Mouse (Mus musculus): ENCODE data around the gene Rpl18a. TPM values are rescaled to one million over a fixed set of nuclear protein-coding genes. Genes with fewer than 3 reads are reported as not detected.

The Rpl18a gene
- total and polyA plus RNA-seq, 2 experiments = 318 to 2,350 TPM

DNA sequence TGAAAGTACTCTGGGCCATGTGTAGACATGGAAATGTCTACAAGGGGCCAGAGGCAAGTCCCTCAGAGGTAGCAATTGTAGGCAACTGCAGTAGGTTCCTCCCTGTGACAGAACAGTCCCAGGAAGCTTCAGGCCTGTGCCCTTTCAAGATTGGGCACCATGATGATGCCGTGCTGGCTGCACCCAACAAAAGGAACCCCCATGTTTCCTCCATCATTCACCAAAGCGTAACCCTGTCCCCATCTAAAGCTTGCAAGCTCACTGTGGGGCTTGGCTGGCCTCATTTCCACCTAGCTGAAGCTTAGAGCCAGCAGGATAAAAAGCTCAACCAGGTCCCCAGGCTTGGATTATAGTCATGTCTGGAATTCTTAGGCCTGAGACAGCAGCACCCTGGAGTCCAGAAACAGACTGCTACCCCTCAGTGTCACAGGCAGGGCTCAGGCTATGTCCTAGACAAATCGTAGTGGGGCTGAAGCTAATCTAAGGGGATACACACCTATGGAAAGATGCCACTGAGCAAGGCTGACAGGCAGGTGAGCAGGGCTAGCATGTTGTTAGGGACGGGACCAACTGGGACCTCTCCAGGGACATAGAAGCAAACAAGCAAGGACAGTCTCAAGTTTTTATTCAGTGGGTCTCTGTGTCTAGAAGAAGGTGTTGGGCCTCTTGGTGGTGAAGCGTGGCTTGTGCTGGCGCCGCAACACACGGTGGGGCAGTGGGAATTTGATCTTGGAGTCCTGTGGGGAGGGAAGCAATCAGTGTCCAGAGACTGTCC is 2.3 kb downstream of the Rpl18a start:
- Histone ChIP-seq H3K4me3 (ENCODE audit: insufficient read depth, low read depth, low read length) (no peak overlapping the region), H3K27ac (replicated peaks; ENCODE audit: insufficient read depth, low read depth, low read length) (no peak overlapping the region), H3K79me2 (ENCODE audit: control insufficient read depth, insufficient read depth, low read length) (peaks cover 10% of the 10 kb centered on the region; the same call in 1 of the 2 replicates), H3K4me1 (ENCODE audit: control insufficient read depth, insufficient read depth, low read length) (peaks cover 5% of the 10 kb centered on the region), H3K9ac (ENCODE audit: low read depth, low read length) (no peak overlapping the region), H3K36me3 (ENCODE audit: control insufficient read depth, insufficient read depth, low read length) (peaks cover 13% of the 10 kb centered on the region), H3K27me3 (ENCODE audit: control insufficient read depth, insufficient read depth, low read length) (peaks cover 6% of the 10 kb centered on the region; the same call in 1 of the 2 replicates)
- WGBS = 93% methylated on average over 8 of the region's 8 CpGs
- no peak for TF ChIP-seq CTCF (IDR thresholded peaks at IDR 0.05; ENCODE audit: low read depth, low read length)
- no peak for DNase-seq (ENCODE audit: extremely low read depth, low read depth, low spot score)

DNA sequence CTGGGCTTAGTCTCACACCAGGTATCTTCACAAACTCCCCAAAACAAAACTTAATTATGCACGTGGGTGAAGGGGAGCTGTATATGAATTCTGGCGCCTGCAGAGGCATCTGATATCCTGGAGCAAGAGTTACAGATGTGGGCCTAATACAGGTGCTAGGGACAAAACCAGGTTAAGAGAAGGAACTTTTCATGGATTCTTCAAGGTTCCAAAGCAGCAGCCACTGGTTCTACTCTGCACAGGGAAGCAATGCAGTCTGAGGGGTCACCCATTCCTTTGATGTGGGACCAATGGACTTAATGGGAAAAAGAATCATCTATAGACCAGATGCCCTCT is 2.9 kb downstream of the Rpl18a start:
- Histone ChIP-seq H3K4me3 (ENCODE audit: insufficient read depth, low read depth, low read length) (no peak overlapping the region), H3K79me2 (ENCODE audit: control insufficient read depth, insufficient read depth, low read length) (peaks cover 10% of the 10 kb centered on the region; the same call in 1 of the 2 replicates), H3K9ac (ENCODE audit: low read depth, low read length) (no peak overlapping the region), H3K4me1 (ENCODE audit: control insufficient read depth, insufficient read depth, low read length) (peaks cover 5% of the 10 kb centered on the region), H3K36me3 (ENCODE audit: control insufficient read depth, insufficient read depth, low read length) (peaks cover 13% of the 10 kb centered on the region), H3K27ac (replicated peaks; ENCODE audit: insufficient read depth, low read depth, low read length) (no peak overlapping the region), H3K27me3 (ENCODE audit: control insufficient read depth, insufficient read depth, low read length) (peaks cover 6% of the 10 kb centered on the region; the same call in 1 of the 2 replicates)
- DNase-seq (ENCODE audit: extremely low read depth, low read depth, low spot score) = no peak
- TF ChIP-seq CTCF (IDR thresholded peaks at IDR 0.05; ENCODE audit: low read depth, low read length) (no peak), POLR2A (IDR thresholded peaks at IDR 0.05; ENCODE audit: extremely low read depth, insufficient read depth, low read length) (no peak)
- 84% methylated on average over 2 of the region's 2 CpGs for WGBS

DNA sequence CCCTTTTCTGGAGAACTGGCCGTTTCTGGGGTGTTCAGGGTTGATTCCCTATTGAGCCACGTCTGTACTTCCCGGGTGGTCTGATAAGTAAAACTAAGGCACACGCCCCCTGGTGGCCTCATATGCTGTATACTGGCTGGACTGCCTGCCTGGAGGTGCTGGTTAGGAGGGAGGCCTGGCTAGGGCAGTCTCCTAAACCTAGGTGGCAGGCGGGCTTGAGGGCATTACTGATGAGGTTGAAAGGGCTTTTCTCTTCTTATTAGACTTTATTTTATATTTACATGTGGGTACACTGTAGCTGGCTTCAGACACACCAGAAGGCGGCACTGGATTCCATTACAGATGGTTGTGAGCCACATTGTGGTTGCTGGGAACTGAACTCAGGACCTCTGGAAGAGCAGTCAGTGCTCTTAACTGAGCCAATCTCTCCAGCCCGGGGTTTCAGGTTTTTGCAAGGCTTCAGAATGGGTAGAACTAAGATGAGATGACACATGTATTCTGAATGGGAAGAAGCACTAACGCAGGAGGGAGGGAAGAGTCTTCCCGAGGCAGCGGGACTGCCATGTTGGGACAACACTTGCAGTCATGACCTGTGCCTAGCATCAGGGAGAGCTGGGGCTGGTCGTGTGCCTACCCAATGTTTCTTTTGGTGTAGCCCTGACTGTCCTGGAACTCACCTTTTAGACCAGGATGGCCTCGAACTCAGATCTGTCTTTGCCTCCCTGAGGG is 3.4 kb downstream of the Rpl18a start:
- WGBS = 55% methylated on average over 12 of the region's 12 CpGs
- no peak overlapping the region for H3K9ac ChIP-seq (ENCODE audit: low read depth, low read length)
- H3K36me3 ChIP-seq (ENCODE audit: control insufficient read depth, insufficient read depth, low read length) = peaks cover 13% of the 10 kb centered on the region
- H3K27ac ChIP-seq (replicated peaks; ENCODE audit: insufficient read depth, low read depth, low read length) = no peak overlapping the region
- peaks cover 5% of the 10 kb centered on the region for H3K4me1 ChIP-seq (ENCODE audit: control insufficient read depth, insufficient read depth, low read length)
- peak; percentile 42 for DNase-seq (ENCODE audit: extremely low read depth, low read depth, low spot score)
- H3K79me2 ChIP-seq (ENCODE audit: control insufficient read depth, insufficient read depth, low read length) = peaks cover 10% of the 10 kb centered on the region; the same call in 1 of the 2 replicates
- peaks cover 6% of the 10 kb centered on the region; the same call in 1 of the 2 replicates for H3K27me3 ChIP-seq (ENCODE audit: control insufficient read depth, insufficient read depth, low read length)
- H3K4me3 ChIP-seq (ENCODE audit: insufficient read depth, low read depth, low read length) = no peak overlapping the region
- TF ChIP-seq CTCF (IDR thresholded peaks at IDR 0.05; ENCODE audit: low read depth, low read length) = peak; percentile 82
- no peak for TF ChIP-seq POLR2A (IDR thresholded peaks at IDR 0.05; ENCODE audit: extremely low read depth, insufficient read depth, low read length)

DNA sequence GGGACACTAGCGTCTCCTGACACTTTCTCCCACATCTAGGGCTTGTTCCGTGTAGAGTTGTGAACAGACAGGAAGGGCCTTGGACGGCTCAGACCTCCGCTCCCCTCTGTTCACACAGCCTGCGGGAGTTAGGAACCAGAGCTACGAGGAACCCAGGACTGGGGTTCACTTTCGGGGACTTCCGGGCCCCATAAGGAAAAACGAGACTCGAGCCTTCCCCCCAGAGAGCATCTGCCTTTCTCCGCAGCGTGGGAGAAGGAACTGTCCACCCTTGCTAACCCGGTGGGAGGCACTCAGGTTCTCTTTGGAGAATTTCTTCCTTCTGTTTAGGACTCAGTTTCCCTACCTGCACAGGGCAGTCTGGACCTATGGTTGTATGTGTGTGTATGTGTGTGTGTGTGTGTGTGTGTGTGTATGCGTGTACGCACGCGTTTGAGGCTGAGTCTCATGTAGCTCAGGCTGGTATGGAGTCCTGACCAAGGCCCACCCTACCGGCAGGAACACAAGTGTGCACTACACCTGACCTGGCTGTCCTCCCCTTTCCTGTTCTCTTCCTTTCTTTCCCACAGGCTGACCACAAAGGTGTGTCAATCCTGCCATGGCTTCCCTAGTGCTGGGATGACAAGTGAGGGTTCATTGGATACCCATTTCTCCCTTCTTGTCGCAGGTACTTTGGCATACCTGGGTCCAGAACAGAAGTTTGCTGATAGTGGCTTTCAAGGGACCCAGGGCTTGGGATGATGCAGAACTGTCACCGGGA is 4.1 kb downstream of the Rpl18a start:
- peaks cover 6% of the 10 kb centered on the region; the same call in 1 of the 2 replicates for H3K27me3 ChIP-seq (ENCODE audit: control insufficient read depth, insufficient read depth, low read length)
- no peak overlapping the region for H3K27ac ChIP-seq (replicated peaks; ENCODE audit: insufficient read depth, low read depth, low read length)
- H3K79me2 ChIP-seq (ENCODE audit: control insufficient read depth, insufficient read depth, low read length) = peaks cover 10% of the 10 kb centered on the region; the same call in 1 of the 2 replicates
- 39% methylated on average over 20 of the region's 20 CpGs for WGBS
- peaks cover 13% of the 10 kb centered on the region for H3K36me3 ChIP-seq (ENCODE audit: control insufficient read depth, insufficient read depth, low read length)
- H3K9ac ChIP-seq (ENCODE audit: low read depth, low read length) = no peak overlapping the region
- no peak overlapping the region for H3K4me3 ChIP-seq (ENCODE audit: insufficient read depth, low read depth, low read length)
- no peak for DNase-seq (ENCODE audit: extremely low read depth, low read depth, low spot score)
- H3K4me1 ChIP-seq (ENCODE audit: control insufficient read depth, insufficient read depth, low read length) = peaks cover 4% of the 10 kb centered on the region
- TF ChIP-seq CTCF (IDR thresholded peaks at IDR 0.05; ENCODE audit: low read depth, low read length) (no peak), POLR2A (IDR thresholded peaks at IDR 0.05; ENCODE audit: extremely low read depth, insufficient read depth, low read length) (no peak)

DNA sequence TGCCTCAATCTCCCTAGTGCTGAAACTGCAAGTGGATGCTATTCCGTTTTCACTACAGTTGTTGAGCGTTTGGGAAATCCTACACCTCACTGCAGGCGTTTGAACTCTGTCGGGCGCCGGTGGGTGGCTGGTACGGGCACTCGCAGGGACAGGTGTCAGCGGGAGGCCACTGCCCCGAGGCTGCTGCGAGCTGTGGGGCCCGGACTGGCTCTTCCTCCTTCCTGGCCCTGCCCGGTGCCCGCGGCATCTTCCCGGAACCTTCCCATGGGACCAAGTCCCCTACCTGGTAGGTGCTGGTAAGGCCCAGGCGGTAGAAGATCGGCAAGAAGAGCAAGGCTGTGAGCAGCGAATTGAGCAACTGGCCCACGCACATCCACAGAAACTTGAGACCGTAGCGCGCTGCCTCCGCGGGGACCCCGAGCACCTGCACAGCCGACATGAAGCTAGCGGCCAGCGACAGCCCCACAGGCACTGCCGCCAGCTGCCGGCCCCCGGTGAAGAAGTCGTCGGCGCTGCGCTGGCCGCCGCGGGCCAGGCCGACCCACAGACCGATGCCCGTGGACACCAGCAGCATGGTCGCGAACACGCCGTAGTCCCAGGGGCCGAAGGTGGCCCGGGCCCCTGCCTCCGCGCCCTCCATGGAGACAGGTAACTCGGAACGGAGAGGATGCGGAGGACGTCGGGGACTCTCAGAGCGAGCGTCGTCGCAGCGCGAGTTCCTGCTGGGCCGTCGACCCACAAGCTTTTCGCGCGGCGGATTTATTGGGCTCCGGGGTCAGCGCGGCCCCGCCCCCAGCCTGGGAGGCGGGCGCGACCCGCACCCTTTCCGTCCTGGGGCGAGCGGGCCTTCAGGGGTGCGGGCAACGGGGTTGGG is 5.0 kb downstream of the Rpl18a start, which contains the start of gene Slc5a5:
Gene Slc5a5, minus strand, starts transcription at position 736 of the 874 bp plus-strand sequence.
- TF ChIP-seq CTCF (IDR thresholded peaks at IDR 0.05; ENCODE audit: low read depth, low read length) (no peak), POLR2A (IDR thresholded peaks at IDR 0.05; ENCODE audit: extremely low read depth, insufficient read depth, low read length) (no peak)
- Histone ChIP-seq H3K79me2 (ENCODE audit: control insufficient read depth, insufficient read depth, low read length) (peaks cover 10% of the 10 kb centered on the region; the same call in 1 of the 2 replicates), H3K36me3 (ENCODE audit: control insufficient read depth, insufficient read depth, low read length) (peaks cover 13% of the 10 kb centered on the region), H3K9ac (ENCODE audit: low read depth, low read length) (no peak within 1 kb of the TSS), H3K4me1 (ENCODE audit: control insufficient read depth, insufficient read depth, low read length) (peaks cover 4% of the 10 kb centered on the region), H3K4me3 (ENCODE audit: insufficient read depth, low read depth, low read length) (no peak within 1 kb of the TSS), H3K27ac (replicated peaks; ENCODE audit: insufficient read depth, low read depth, low read length) (no peak within 1 kb of the TSS), H3K27me3 (ENCODE audit: control insufficient read depth, insufficient read depth, low read length) (peaks cover 6% of the 10 kb centered on the region; the same call in 1 of the 2 replicates)
- WGBS = 8% methylated on average over 80 of the region's 80 CpGs
- no peak for DNase-seq (ENCODE audit: extremely low read depth, low read depth, low spot score)
